Mouse (Mus musculus) spleen, postnatal 4 days (tissue): ENCODE results near the gene Cpt1a.
A peak's percentile ranks its signal among the peaks of the same experiment; 100 is the strongest.

Source experiments
- DNase-seq, 2 experiments: peaks; one replicate each; pipeline ENCODE4 v3.0.0; 2022; ENCODE audit warnings: low spot score in 2 of 2

Cpt1a gene

DNA sequence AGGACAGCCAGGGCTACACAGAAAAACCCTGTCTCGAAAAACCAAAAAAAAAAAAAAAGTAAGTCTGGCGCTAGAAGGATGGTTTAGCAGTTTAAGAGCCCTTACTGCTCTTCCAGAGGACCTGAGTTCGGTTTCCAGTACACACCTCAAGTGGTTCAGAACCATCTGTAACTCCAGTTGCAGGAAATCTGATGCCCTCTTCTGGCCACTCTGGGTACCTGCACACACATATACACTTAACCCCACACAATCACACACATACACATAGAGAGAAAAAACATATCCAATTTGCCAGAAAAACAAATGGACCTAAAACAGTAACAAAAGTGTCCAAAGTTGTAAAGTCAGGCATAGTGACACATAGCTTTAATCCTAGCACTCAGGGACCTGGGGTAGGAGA lies 43.0 kb downstream of the Cpt1a start:
- DNase-seq: no peak

DNA sequence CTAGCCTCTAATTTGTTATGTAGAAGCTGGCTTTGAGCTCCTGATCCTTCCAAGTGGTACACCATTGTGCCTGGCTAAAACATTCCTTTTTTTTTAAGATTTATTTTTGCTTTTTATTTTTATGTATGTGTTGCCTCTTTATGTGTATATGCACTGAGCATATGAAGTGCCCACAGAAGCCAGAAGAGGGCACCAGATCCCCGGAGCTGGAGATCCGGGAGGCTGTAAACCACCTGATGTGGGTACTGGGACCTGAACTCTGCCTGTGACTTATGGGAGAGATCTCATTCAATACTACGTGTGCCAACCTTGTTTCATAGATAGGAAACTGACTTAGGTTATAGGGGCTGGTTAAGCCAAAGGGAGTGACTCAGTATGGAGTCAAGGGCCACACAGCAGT lies 46.1 kb downstream of the Cpt1a start:
- DNase-seq: no peak

DNA sequence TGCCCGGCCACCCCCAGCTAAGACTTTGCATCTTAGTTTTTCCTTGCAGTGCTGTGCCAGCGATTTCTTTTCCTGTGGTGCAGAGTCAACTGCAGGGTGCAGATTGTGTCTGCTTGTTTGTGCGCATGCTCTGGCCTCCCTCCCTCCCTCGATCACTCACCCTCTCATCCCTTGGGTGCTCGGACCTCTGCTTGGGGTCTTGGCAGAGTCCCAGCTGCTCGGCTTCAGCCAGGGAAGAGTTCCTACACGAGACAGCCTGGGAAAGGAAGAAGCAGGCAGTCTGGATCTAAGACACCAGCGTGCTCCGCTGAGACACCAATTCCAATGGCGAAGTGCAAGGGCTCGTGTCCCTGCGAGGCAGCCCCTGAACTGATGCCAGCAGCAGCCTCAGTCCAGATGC lies 51.2 kb downstream of the Cpt1a start:
- no peak for DNase-seq

DNA sequence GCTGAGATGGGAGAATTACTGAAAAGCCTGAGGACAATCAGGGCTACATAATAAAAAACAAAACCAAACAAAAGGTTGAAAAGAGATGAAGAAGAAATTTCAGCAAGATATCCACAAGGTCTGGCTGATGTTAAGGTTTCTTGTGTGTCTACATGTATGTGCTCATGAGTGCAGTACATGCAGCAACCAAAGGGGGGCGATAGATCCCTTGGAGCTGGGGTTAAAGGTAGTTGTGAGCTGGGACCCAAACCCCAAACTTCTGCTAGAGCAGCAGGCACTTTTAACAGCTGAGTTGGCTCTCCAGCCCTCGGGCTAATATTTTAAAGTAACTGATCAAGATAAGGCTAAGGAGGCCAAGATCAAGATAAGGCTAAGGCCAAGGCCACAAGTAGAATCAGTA lies 51.9 kb downstream of the Cpt1a start:
- DNase-seq: no peak

DNA sequence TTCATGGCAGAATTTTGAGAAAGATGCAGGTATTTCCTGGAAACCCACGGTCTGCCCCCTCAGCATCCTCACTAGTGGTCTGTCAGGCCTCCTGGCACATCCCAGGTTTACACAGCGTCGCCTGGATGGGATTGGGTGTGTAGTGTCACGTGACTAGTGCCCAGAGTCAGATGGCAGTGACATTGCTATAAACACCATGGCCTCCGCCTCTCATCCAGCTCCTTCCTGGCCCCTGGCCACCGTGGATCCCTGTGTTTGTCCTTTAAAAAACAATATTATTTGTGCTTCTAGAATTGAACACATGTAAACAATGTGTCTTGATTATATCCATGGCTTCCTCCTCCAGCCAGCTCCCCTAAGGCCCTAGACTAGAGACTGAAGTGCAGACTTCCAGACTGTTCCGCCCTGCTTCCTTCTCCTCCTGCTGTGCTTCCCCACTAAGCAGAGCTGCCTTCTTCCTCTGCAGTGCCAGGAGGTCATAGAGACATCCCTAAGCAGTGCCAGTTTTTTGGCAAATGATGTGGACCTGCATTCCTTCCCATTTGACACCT lies 53.9 kb downstream of the Cpt1a start:
- no peak for DNase-seq

DNA sequence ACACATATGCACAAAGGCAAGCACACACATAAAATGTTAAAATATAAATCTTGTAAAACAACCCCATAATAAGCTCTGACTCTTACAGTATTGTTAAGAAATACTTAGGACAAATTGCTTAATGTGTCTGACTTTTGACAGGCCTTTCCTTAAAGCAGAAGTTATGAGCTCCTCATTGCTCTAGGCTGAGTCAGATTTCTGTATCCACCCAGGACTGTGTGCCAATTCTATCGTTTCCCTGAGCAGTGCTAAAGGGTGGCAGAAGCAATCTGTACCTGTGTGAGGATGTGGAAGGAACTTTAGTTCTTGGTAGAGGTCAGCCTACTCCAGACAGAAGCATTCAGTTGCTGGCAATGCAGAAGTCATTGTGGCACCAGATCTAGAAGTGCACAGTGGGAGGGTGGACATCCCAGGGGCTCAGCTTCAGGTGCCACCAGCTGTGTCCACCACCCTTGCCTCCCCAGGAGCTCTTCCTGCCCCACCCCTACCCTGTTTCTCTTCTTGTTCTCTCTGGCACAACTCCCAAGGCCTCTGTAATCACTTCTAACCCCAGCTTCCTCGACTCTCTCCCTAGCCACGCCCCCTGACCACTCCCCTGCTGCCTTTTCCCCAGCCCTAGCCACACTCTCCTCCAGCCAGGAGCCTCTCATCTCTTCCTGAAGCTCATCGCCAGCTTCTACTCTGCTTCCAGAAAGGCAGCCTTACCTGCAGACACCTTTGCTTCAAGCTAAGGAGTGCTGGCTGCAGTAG lies 55.0 kb downstream of the Cpt1a start:
- peak; percentile 50 to 70 for DNase-seq

DNA sequence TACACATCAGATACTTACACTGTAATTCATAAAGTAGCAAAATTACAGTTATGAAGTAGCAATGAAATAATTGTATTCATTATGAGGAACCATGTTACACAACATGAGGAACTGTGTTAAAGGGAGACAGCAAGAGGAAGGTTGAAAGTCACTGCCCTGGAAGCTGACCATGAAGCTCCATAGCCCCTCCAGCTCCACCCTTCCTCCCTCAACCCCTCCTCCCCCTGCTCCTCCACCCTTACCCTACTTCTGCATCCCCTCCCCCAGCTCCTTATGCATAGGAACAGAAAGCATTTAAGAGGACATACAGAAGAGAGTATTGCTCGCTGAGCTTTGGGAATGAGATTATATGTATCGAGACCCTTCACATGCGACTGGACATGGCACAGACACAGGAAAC lies 56.5 kb downstream of the Cpt1a start:
- DNase-seq: no peak

DNA sequence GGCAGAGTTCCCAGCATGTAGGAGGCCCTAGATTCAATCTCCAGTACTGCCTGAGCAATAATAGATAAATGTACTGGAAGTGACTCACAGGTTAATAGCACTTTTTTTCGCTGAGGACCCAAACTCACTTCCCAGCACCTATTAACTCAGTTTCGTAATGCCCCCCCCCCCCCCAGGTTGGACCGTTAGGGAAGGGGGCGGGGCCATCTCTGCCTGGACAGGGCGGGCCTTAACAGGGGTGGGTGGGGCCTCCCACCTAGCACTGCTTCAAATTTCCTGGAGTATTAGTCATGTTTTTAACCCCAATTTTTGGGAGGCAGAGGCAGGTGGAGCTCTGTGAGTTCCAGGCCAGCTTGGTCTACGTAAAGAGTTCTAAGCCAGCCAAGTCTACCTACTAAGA lies 65.9 kb downstream of the Cpt1a start:
- no peak for DNase-seq

DNA sequence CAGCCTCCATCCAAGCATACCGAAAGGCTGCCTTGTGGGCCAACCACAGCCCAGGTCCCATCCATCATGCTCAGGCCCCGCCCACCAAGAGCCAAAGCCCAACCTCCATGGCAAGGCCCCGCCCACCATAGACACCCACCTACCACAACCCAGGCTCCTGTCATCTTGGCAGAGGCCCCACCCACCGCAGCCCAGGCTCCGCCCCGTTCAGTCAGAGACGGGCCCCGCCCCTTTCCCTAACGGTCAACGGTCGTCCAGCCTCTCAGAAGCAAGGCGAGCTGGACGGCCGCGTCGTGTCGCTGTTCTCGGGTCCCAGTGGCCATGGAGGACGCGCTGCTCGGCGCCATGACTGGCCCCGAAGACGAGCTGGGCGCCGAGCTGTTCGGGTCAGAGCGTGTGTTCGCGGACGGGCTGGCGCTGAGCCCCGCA lies 66.5 kb downstream of the Cpt1a start, which contains the start of gene Tesmin:
Gene Tesmin (plus strand): TSS at position 229 of the 429 bp plus-strand sequence.
- peak; percentile 93 to 95 for DNase-seq

DNA sequence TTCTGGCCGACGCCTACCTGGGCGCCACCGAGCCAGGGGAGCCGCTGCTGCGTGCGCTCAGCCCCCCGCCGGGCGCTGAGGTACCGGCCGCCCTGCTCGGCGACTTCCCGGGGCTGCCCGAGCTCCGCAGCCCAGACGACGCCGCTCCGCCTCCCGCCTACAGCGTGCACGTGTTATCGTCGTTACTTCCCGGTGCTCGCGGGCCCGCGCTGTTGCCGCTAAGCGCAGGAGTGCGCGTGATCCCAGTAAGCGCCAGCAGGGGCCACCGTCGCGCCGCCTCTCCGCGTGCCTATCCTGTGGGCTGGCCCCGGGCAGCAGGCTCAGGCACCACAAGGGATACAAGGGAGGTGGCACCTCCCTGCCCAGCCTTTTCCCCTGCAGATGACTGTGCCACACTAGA lies 67.0 kb downstream of the Cpt1a start:
- peak; percentile 91 to 96 for DNase-seq

DNA sequence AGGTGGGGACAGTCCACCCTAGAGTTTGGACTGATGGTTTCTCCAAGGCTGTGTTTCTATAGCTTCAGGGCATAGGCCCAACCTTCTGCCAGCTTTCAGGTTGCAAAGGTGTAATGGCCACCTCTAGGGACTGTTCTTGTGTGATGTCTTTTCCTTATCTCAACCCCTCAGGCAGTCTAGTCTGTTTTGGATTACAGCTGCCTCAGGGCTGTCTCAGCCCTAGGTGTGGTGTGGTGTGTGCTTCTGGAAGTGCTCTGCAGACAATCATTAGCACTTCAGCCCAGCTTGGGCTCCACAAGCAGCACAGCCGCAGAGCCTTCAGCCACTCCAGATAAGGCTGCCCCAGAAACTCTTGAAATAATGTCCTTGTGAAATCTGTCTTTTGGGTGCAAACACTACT lies 70.2 kb downstream of the Cpt1a start:
- no peak for DNase-seq

DNA sequence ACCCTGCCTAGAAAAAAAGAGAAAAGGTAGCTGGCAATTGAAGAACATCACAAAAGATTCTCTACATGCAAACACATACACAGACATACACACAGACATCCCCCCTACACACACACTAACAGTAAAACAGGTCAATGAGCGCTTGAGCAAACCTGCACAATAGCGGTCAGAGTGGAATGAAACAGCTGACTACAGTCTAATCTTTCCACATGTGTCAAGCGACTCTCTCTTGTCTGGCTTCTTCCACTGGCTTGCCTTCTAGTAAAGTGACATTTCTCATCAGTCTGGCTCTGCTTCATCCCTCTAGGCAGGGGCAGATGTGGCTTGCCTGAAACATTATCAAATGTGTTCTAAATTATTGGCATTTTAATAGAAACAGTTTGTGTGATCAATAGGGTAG lies 72.1 kb downstream of the Cpt1a start:
- DNase-seq: no peak

DNA sequence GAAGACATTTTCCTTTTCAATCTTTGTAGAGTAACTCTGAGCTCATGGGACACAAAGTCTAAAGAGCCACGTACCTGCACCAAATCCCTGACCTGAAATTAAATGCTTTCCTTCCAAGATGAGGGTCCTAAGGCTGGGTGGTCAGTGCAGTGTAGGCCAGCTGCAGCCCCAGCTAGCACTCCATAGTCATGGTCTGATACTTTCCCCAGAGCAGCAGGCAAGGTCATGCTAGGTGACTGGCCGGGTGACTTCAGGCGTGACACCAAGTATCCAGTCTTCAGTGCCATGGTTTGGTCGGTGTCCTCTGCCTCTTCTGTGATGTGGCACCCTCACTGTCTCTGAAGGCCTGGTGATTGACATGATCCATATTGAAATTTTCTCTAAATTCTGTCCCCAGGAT lies 77.9 kb downstream of the Cpt1a start:
- no peak for DNase-seq

DNA sequence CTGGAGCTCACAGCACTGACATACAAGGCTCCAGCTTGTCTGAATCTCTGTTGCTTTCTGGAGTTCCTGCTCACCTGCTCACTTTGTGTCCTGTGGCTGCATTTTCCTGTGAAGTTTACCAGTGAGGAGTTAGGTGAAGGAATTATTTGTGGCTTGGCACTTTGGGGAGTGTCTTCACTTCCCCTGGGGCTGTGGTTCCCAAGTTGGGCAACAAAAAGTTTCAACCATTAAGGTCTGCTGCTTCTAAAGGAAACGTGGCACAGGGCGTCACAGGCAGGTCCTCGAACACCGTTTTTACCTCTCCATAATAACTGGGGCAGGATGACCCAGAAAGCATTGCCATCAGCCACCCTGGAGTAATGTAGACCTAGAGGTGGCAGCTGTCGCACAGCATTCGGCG lies 79.4 kb downstream of the Cpt1a start:
- no peak for DNase-seq

DNA sequence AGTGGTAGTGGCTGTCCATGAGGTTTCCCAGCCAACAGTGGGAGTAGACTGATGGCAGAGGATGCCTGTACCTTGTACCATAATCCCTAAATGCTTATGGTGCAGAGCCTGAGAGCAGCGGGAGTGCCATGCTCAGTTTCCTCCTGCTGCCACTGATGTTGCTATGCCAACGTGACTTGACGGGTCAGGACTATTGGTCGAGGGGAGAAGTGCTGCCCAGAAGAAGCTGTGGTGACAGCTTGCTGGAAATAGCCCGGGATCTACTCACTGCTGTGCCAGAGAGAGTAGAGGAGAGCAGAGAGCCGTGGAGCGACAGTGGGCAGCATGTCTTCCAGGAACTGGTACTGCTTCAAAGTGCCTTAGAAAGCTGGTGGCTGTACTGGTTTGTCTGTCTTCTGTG lies 79.8 kb downstream of the Cpt1a start:
- no peak for DNase-seq

DNA sequence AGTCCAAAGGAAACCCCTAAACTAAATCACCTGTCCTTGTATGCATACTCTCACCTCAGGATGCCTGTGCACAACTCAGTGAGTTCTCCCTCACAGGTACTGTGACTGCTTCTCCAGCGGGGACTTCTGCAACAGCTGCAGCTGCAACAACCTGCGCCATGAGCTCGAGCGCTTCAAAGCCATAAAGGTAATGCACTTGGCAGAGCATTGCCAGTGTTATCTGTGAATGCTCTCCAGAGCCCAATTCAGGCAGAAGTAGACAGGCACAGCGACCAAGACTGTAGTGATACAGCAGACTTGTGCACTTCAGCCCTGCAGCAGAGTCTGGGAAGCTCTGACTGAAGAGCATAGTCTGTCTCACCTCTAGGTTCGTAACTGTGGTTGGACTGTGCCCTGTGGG lies 80.3 kb downstream of the Cpt1a start:
- DNase-seq: no peak

DNA sequence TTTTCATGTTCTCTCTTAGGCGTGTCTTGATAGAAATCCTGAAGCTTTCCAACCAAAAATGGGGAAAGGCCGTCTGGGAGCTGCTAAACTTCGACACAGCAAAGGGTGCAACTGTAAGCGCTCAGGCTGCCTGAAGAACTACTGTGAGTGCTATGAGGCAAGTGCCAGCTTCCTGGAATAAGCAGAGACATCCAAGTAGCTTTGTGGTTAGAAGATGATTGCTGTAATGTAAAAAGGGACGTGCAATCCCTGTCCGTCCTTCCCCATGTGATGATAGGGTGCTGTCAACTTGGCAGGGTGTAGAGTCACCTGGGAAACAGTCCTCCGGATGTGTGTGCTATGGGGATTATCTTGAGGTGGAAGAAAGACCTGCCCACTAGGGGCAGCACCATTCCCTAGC lies 81.9 kb downstream of the Cpt1a start:
- DNase-seq: no peak

DNA sequence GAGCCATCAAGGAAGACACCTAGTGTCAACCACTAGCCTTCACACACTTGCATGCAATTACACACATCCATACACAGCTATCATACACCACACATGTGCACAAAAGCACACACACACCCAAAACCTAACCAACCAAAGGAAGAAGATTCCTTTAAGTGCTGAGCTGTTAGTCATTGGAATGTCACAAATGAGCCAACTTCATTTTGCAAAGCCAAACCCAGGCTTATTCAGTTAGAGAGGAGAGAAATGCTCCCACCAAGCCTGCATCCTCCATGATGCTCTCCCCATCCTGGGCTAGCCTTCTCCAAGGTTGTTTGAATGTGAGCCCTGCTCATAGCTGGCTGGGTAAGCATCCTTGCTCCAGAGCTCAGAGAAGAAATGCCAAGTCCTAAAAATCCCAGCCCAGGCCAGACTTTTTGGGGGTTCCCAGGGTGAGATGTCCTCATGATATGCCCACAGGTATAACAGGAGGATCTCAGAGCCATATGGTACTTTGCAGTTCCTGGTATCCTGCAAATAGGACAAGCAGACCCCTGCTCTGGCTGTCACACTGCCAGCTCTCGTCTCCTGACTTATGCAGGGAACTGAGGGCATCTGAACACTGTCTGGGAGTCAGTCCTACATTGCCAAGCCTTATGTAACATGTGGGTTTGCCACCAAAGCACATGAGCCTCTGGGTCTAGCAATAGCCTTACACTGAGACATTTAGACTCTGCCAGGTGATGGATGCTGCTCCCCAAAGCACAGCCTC lies 83.6 kb downstream of the Cpt1a start:
- DNase-seq: no peak

DNA sequence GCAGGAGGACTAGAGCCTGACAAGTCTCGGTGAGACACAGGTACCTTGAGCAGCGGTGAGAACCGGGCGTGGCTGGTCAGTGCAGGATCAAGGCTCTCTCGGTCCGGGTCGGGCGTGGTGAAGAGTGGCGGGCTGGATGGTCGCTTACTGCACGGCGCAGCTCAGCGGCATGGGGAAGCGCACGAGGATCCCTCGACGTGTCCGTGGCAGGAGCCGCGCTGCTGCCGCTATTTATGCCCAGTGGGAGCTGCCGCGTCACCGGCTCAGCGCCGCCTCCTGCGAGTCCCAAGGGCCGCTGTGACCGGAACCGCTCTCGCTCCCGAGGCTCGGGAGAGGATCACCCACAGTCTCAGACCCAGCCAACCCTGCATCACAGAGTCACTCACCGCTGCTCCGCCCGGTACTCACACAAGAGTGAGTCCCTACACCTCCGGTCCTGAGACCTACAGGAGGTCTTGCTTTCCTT lies 92.2 kb downstream of the Cpt1a start, which contains the start of gene Gal:
Gene Gal (minus strand): TSS at position 277 of the 466 bp plus-strand sequence.
- peak in 1 of 2 experiments; percentile 70 for DNase-seq

DNA sequence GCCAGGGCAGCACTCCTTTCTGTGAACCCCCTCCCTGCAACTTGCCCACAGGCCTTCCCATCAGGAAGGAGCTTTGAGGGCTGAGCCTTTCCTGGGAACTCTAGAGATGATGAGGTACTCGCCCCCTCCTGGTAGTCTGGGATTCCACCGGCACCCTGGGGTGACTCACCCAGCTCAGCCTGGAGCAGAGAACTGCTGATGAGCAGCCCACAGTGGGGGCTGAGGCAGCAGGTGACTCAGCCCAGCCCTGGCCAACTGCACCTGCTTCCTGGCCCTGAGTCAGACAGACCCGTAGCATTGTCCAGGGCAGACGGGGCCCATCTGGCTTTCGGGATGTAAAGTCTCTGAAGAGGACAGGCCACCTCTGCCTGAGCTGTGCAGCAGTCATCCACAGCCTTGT lies 97.1 kb downstream of the Cpt1a start:
- DNase-seq: no peak

DNA sequence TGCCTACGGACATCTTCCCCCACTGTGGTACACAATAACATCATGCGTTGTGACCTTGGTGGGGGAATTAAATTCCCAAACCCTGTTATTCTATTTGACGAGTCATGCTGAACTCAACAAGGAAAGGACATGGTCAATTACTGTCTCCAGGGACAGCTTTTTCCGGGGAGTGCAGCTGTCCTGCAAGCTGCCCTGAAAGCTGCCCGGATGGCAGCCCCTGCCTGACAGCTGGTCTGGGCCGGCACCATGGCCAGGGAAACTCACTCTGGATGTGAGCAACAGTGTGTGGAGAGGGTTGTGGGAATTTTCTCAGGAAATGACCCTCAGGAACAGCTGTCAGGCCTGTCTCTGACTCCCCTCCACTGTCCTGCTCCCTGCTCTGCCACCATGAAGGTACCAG lies 100.4 kb downstream of the Cpt1a start:
- no peak for DNase-seq

DNA sequence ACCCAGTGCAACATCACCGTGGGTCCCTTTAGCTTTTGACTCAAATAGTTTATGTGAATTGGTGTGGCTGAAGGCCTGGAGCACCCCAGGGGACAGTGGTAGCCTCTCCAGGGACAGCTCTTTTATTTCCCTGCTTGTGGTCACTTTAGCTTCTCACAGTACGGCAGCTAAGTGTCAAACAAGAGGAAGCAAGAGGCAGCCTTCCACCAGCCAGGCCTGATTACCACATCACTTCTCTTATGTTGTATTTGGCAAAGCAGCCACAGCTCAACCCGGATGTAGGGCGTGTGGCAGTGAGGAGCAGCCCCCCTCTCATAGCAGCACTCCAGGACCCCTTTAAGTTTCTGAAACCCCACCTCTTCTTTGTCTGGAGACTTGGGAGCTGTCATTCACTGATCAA lies 100.8 kb downstream of the Cpt1a start:
- DNase-seq: no peak

DNA sequence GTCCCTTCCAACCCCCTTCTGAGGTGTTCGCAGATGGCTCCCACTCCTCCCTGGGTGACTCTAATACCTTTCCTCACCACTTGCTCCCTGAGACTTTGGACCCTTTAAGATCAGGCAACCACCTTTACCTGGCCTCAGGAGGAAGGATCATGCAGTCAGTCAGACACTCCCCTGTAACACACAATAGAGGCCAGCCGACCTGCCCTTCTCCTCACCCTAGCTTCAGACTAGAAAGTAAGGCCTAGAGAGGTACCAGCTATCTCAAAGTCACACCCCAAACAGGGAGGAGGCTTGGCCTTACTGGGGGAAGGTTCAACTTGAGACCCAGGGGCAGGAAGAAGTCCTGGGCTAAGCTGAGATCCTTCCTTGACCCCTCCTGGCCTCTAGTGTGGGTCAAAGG lies 102.1 kb downstream of the Cpt1a start:
- no peak for DNase-seq
